Mouse (Mus musculus) forebrain, postnatal 0 days (tissue): Measurements from ENCODE around the gene C1ra. TPM values are rescaled to one million over a fixed set of nuclear protein-coding genes. Genes with fewer than 3 reads are reported as not detected.
A peak's percentile ranks its signal among the peaks of the same experiment; 100 is the strongest.
"Not testable (repeated sequence)": the region's sequence is repeated elsewhere in the genome, so short reads cannot be mapped to it uniquely, and the experiment has no call there.

ENCODE experiments used
- ATAC-seq: fragments of 200-750 bp; cut with Nextera tagmentation; 2 replicates; pipeline ENCODE4 v1.8.0; 2017; ENCODE audit warnings: mild to moderate bottlenecking, moderate library complexity
- DNase-seq: peaks from one replicate; pipeline ENCODE4 v3.0.0-alpha.2; 2015
- H3K27ac ChIP-seq: fragments of 300-500 bp; sonication (generic); 2 replicates; pipeline ENCODE4 v1.5.1; 2014; ENCODE audit warnings: low read depth, mild to moderate bottlenecking, antibody characterized with exemption, low read length, moderate library complexity, mixed read lengths
- H3K27me3 ChIP-seq: fragments of 300-500 bp; sonication (generic); 2 replicates; pipeline ENCODE4 v1.6.1; 2014; ENCODE audit warnings: mild to moderate bottlenecking, low read length, mixed read lengths; ENCODE audit not compliant: insufficient read depth
- H3K36me3 ChIP-seq: fragments of 300-500 bp; sonication (generic); 2 replicates; pipeline ENCODE4 v1.6.1; 2014; ENCODE audit warnings: mild to moderate bottlenecking, moderate library complexity; ENCODE audit not compliant: insufficient read depth
- H3K4me1 ChIP-seq: fragments of 300-500 bp; sonication (generic); 2 replicates; pipeline ENCODE4 v1.6.1; 2014; ENCODE audit warnings: antibody characterized with exemption; ENCODE audit not compliant: insufficient read depth
- H3K4me2 ChIP-seq: fragments of 300-500 bp; sonication (generic); 2 replicates; pipeline ENCODE4 v1.6.1; 2014; ENCODE audit warnings: low read depth, mild to moderate bottlenecking, moderate library complexity
- H3K4me3 ChIP-seq: fragments of 300-500 bp; sonication (generic); 2 replicates; pipeline ENCODE4 v1.5.1; 2014; ENCODE audit warnings: low read depth, low read length, mixed read lengths
- H3K9ac ChIP-seq: fragments of 300-500 bp; sonication (generic); 2 replicates; pipeline ENCODE4 v1.6.1; 2014; ENCODE audit warnings: mild to moderate bottlenecking
- H3K9me3 ChIP-seq: fragments of 300-500 bp; sonication (generic); 2 replicates; pipeline ENCODE4 v1.6.1; 2016; ENCODE audit warnings: low read length
- CTCF ChIP-seq: sonication (generic); IDR thresholded peaks from 2 replicates; pipeline ENCODE4 v1.5.1; 2016; ENCODE audit warnings: antibody characterized with exemption, control low read depth, low read depth
- WGBS: fragments of 180-500 bp; shearing (Covaris S2); extraction: QIAGEN DNeasy Blood & Tissue Kit; methylation state at CpG from one replicate; pipeline ENCODE4 v1.1.7; 2014; 5-methylcytosine and 5-hydroxymethylcytosine counted together
- polyA plus RNA-seq: library from polyadenylated mRNA; unstranded; fragments of >200 nt; fragmentation: Nextera tagmentation; extraction: Ambion mirVana; gene quantifications from 2 replicates; pipeline ENCODE4 v1.2.1, GENCODE M21; 2015
- total RNA-seq: library from RNA; depleted of rRNA; stranded (reverse); fragments of >200 nt; gene quantifications from 2 replicates; pipeline ENCODE4 v1.2.3, GENCODE M21; 2014

Gene C1ra
- total and polyA plus RNA-seq, 2 experiments from 2014 or later, result 0.58 to 1.1 TPM

GRCm38 (mm10) chr6:124478874-124479572 is 33.2 kb upstream of the C1ra start:
- H3K27me3 ChIP-seq, result no peaks in the 10 kb centered on the region
- no peak overlapping the region for H3K4me3 ChIP-seq
- DNase-seq (no peak), ATAC-seq (no peak)
- no peaks in the 10 kb centered on the region for H3K9me3 ChIP-seq
- WGBS, result 89% methylated on average over 3 of the region's 3 CpGs
- H3K4me2 ChIP-seq, result no peak overlapping the region
- H3K36me3 ChIP-seq, result no peaks in the 10 kb centered on the region
- H3K27ac ChIP-seq, result no peak overlapping the region
- H3K4me1 ChIP-seq, result no peaks in the 10 kb centered on the region
- no peak for TF ChIP-seq CTCF
- no peak overlapping the region for H3K9ac ChIP-seq

GRCm38 (mm10) chr6:124479573-124479930 is 32.7 kb upstream of the C1ra start:
- no peak overlapping the region for H3K4me3 ChIP-seq
- no peak overlapping the region for H3K27ac ChIP-seq
- no peaks in the 10 kb centered on the region for H3K27me3 ChIP-seq
- ATAC-seq (no peak), DNase-seq (no peak)
- no peak overlapping the region for H3K4me2 ChIP-seq
- no peaks in the 10 kb centered on the region for H3K4me1 ChIP-seq
- H3K36me3 ChIP-seq, result no peaks in the 10 kb centered on the region
- no peak overlapping the region for H3K9ac ChIP-seq
- H3K9me3 ChIP-seq, result no peaks in the 10 kb centered on the region
- no peak for TF ChIP-seq CTCF
- WGBS, result 89% methylated on average over 3 of the region's 3 CpGs

GRCm38 (mm10) chr6:124480295-124480694 is 31.9 kb upstream of the C1ra start:
- Histone ChIP-seq H3K9me3 (no peaks in the 10 kb centered on the region), H3K4me3 (no peak overlapping the region), H3K27me3 (no peaks in the 10 kb centered on the region), H3K4me1 (no peaks in the 10 kb centered on the region), H3K4me2 (no peak overlapping the region), H3K36me3 (no peaks in the 10 kb centered on the region), H3K9ac (no peak overlapping the region), H3K27ac (no peak overlapping the region)
- peak; percentile 60 for DNase-seq
- peak; percentile 73 for TF ChIP-seq CTCF
- WGBS, result 56% methylated on average over 4 of the region's 4 CpGs
- ATAC-seq, result peak; percentile 52; the same call in 1 of the 2 replicates

- TF ChIP-seq CTCF, result peak; percentile 72
- 31% methylated on average over 6 of the region's 6 CpGs for WGBS
- Histone ChIP-seq H3K4me1 (no peaks in the 10 kb centered on the region), H3K9me3 (no peaks in the 10 kb centered on the region), H3K36me3 (no peaks in the 10 kb centered on the region), H3K9ac (no peak overlapping the region), H3K27ac (no peak overlapping the region), H3K27me3 (no peaks in the 10 kb centered on the region), H3K4me3 (no peak overlapping the region), H3K4me2 (no peak overlapping the region)
- 0 out of 2 replicates have a peak, but pooled peaks have one; percentile 21 for ATAC-seq
- DNase-seq, result peak; percentile 46
Observed at GRCm38 (mm10) chr6:124481571-124481970, 30.6 kb upstream of the C1ra start.

- not testable (repeated sequence) for DNase-seq, H3K9ac ChIP-seq, H3K4me1 ChIP-seq, H3K4me2 ChIP-seq, ATAC-seq, H3K27me3 ChIP-seq, H3K36me3 ChIP-seq, H3K27ac ChIP-seq, H3K4me3 ChIP-seq, H3K9me3 ChIP-seq
- 89% methylated on average over 3 of the region's 3 CpGs for WGBS
Observed at GRCm38 (mm10) chr6:124483831-124484230, 28.4 kb upstream of the C1ra start.

- ATAC-seq (no peak), DNase-seq (no peak)
- no peak for TF ChIP-seq CTCF
- Histone ChIP-seq H3K9me3 (no peaks in the 10 kb centered on the region), H3K4me2 (peak overlapping the region; percentile 37; the same call in 1 of the 2 replicates), H3K9ac (no peak overlapping the region), H3K4me3 (0 out of 2 replicates have a peak overlapping the region, but pooled peaks have one; percentile 27), H3K27me3 (no peaks in the 10 kb centered on the region), H3K4me1 (no peaks in the 10 kb centered on the region), H3K36me3 (no peaks in the 10 kb centered on the region), H3K27ac (no peak overlapping the region)
- WGBS, result 86% methylated on average over 7 of the region's 7 CpGs
Observed at GRCm38 (mm10) chr6:124484851-124485250, 27.4 kb upstream of the C1ra start.

- no peaks in the 10 kb centered on the region for H3K4me1 ChIP-seq
- peak overlapping the region; percentile 36; the same call in 1 of the 2 replicates for H3K9ac ChIP-seq
- no peak for TF ChIP-seq CTCF
- ATAC-seq (peak; percentile 96), DNase-seq (peak; percentile 73)
- WGBS, result 38% methylated on average over 21 of the region's 21 CpGs
- peak overlapping the region; percentile 37 for H3K4me2 ChIP-seq
- no peaks in the 10 kb centered on the region for H3K27me3 ChIP-seq
- H3K4me3 ChIP-seq, result peak overlapping the region; percentile 27
- H3K9me3 ChIP-seq, result no peaks in the 10 kb centered on the region
- no peaks in the 10 kb centered on the region for H3K36me3 ChIP-seq
- no peak overlapping the region for H3K27ac ChIP-seq
Observed at GRCm38 (mm10) chr6:124485414-124486144, 26.6 kb upstream of the C1ra start.
